Mouse (Mus musculus) embryo, embryonic 11.5 days (tissue): Measurements from ENCODE around the gene Pld4.
A peak's percentile ranks its signal among the peaks of the same experiment; 100 is the strongest.

ENCODE experiments used
- DNase-seq: peaks from one replicate; pipeline ENCODE4 v3.0.0-alpha.2; 2012; ENCODE audit warnings: low read depth, low spot score

The Pld4 gene

DNA sequence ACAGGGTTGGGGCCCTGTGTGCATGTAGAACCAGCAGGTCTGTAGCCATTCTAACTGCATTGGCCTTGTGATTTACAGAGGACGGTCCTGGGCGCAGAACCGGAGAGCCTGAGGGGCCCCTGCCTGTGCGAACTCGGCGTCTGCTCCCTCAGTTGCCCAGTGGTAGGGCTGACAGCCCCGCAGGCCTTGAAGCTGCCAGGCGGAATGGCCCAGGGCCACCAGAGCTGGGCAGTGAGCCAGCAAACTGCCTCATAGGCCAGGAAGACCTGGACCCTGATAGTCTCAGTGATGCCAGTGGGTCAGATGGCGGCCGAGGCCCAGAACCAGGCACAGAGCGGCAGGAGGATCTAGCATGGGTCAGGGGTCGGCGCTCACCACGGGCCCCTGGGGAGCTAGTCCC lies 22.7 kb upstream of the Pld4 start:
- no peak for DNase-seq

DNA sequence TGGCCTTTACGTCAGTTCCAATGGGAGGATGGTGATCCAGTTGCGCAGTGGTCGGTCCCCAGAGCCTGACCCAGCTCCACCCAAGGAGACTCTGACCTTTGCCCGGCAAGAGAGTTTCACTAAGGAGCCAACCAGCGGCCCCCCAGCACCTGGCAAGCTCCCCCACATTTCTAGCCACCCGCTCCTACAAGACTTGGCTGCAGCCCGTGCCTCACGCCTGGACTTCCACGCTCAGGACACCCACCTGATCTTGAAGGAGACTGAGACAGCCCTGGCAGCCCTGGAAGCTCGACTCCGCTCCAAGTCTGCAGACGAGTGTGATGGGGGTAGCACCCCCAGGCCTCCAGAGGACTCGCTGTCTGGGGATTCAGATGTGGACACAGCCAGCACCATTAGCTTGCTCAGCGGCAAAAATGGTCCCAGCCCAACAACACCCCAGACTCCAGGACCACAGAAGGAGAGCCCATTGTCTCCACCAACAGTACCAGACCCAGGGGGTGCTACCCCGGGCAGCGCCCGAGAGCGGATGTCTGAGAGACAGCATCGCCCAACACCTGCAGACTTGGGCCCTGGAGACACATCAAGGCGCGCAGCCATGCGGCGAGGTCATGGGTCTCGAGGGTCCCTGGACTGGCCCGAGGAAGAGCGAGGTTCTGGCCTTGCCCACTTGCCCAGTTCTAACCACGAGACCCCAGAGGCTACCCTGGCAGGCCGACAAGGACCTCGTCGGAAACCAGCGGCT lies 22.0 kb upstream of the Pld4 start:
- DNase-seq: no peak

DNA sequence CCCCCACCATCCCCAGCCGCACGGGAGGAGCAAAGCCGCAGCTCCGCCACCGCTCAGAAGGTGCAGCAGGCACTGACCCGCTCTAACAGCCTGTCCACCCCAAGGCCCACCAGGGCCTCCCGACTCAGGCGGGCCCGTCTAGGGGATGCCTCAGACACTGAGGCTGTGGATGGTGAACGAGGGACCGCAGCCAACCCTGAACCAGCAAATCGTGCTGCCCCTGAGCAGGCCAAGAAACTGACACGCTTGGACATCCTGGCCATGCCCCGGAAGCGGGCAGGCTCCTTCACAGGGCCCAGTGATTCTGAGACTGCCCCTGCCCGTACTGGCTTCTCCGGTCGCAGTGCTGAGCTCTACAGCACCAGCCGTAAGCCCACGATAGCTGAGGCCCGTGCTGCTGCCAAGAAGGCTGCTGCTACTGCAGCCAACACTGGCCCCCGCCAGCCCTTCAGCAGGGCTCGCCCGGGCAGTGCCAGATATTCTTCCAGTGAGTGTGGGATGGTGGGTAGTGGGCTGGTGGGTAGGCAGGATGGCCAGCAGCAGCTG lies 21.4 kb upstream of the Pld4 start:
- no peak for DNase-seq

DNA sequence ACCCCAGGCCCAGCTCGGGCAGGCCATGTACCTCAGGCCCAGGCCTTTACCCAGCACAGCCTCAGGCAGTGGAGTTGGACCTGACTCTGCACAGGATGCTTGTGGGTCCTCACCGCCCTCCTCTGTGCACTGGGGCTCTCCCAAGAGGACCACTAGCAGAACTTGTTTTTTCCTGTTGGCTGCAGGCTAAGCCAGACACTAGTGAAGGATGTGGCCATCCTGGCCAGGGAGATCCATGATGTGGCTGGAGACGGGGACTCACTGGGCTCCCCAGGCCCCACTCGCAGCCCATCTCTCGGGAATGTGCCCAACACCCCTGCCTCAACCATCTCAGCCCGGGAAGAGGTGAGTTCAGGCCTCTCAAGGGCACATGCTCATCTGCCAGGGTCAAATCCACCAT lies 17.7 kb upstream of the Pld4 start:
- no peak for DNase-seq

DNA sequence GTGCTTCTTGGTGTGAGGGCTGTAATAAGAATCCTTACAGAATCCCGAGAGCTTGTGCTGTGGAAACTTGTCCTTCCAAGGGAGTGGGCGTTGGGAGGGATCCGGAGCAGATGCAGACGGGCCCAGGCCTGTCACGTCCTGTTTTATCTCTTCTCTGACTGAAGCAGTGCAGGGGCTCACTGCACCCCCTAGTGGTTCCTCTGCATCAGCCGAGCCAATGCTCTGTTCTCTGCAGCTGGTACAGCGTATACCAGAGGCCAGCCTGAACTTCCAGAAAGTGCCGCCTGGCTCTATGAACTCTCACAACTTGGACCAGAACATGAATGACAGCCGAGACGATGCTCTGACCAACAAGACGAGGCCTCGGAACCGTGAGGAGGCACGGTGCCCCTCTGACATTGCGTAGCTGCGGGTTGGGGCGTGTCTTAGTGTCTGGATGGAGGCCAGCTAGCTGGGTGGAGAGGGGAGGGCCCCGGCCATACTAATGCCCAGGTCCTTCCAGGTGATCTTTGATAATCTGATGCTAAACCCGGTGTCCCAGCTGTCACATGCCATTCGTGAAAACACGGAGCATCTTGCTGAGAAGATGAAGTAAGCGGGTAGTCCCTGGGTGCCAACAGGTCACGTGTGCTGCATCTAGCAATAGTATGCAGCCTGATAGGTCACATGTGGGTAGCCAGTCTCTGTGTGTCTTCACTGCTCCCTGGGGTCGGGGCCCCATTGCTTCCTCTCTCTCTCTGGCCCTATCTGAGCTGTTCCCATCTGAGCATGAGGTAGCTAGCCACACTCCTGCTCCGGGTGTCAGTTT lies 17.1 kb upstream of the Pld4 start:
- peak; percentile 61 for DNase-seq

DNA sequence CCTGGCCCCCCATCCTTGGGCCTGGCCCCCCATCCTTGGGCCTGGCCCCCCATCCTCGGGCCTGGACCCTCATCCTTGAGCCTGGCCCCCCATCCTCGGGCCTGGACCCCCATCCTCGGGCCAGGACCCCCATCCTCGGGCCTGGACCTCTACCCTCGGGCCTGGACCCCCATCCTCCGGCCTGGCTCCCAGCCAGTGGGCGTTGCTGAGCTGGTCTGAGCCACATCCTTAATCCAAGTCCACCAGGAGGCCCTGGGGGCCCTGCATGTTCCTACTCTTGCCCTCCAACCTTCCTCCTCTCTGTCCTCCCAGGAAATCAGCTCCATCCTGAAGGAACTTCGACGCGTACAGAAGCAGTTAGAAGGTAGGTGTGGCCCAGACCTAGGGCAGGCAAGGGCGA lies 16.2 kb upstream of the Pld4 start:
- no peak for DNase-seq

DNA sequence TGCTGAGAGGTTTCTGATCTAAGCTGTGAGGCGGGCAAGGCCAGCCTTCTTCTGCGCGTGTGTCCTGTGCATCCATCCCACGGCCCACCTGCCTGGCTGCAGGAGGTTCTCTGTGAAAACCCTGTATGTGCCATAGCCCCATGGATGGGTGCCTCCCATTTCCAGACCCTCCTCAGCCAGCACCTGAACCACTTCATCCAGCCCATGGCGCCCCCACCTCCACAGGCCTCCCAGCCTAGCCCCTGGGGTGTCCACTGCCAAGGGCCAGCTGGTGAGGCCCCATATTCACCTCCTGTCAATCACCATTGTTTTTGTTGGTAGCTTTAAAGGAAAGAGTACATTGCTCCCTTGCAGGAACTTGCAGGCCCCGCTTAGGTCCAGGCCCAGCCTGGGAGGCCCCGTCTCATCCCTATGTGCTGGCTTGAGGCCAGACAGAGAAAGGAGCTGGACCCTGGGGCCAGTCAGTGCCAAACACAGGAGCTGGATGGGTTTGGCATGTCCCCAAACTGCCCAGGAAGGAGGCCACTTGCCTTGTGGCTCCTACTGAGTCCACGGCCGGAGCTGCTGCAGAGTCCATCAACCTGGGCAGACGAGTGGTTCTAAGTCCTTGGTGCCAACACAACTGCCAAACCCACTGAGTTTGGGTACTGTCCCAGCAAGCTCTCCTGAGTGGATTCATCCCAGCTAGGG lies 15.4 kb upstream of the Pld4 start:
- DNase-seq: no peak

DNA sequence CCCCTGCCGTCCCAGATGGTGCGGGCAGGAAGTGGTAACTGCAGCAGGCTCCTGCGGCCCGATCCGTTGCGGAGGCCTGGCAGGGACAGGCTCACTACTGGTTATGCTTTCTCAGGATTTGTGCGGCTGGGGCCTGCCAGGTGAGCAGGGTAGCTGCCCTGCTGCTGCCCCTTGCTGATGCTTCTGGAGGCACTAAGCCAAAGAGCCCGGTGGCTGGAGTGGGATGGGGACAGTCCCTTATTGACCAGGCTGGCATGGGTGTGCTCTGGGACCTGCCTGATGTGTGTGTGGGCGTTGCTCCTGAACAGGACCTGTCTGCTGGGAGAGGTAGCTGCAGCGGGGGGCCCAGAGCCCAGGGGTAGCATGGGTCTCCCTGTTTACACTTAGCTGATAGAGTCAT lies 14.7 kb upstream of the Pld4 start:
- DNase-seq: no peak

DNA sequence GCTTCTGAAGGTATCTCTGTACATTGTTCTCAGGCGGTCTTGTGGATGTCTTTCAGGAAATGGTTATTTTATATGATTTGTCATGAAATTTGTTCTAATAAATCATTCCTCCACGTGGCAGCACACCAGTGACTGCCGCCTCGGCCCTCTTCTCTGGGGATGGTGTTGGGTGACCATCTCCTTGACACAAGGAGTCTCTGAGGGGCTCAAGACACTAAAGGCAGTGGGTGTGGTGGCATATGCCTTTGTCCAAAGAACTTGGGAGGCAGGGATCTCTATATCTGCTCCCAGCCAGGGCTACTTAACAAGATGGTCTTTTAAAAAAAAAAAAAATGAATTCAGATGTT lies 14.0 kb upstream of the Pld4 start:
- DNase-seq: no peak

DNA sequence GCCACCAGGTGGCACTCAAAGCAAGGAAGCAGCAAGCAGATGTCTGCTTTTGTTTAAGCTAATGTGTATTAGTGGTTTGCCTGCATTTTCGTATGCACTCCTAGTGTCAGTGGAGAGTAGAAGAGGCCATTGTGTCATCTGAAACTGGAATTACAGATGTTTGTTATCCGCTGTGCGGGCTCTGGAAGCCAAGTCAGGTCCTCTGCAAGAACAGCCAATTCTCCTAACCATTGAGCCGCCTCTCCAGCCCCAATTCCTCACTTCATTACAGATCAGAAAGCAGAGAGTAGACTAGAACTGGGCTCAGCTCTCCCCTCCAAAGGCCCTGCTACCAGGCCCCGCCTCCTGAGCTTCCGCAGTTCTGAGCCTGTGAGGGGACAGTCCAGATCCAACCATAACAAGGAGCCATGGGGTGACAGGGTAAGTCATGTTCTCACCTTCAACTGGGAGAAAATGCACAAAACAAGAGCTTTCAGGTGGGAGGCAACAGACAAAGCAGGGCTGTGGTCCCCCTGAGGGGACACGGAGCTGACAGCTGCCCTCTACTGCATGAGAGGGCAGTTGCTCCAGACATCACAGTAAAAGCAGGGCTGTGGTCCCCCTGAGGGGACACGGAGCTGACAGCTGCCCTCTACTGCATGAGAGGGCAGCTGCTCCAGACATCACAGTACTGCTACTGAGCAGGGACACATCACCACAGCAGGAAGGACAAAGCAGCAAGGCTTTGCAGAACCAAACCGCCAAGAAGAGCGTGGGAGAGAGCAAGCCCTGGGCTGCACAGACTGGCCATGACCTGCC lies 13.4 kb upstream of the Pld4 start:
- peak; percentile 60 for DNase-seq

DNA sequence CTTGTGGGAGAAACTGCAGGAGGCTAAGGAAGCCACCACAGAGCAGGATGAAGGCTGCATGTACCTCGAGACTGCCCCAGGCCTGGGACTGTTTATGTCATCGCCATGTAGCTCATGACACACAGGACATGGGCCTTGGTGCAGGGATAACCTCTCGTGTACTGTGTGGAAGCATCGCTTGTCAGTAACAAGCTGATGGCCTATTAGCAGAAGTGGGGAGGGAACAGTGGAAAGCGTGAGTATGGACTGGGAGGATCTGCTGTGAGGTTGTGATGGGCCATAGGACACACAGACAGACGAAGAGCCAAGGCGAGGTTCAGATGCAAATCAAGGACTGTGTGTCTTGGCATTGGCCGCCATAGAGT lies 12.9 kb upstream of the Pld4 start:
- DNase-seq: no peak

DNA sequence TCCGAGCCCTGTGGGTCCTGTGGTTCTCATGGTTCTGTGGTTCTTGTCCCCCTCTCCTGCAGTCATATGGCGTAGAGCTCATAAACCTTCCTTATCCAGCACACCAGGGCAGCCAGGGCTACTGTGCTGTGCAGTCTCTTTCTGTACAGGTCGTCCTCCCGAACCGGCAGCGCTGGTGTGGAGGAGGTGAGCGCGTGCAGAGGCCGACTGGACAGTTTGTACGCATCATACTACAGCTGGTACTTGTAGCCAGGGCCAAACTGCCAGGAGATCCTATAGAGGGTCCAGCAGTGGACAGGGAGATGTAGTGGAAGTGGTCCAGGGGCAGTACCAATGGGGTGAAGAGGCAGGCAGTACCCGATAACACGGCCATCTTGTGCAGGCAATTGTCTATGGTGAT lies 9.5 kb upstream of the Pld4 start:
- no peak for DNase-seq

DNA sequence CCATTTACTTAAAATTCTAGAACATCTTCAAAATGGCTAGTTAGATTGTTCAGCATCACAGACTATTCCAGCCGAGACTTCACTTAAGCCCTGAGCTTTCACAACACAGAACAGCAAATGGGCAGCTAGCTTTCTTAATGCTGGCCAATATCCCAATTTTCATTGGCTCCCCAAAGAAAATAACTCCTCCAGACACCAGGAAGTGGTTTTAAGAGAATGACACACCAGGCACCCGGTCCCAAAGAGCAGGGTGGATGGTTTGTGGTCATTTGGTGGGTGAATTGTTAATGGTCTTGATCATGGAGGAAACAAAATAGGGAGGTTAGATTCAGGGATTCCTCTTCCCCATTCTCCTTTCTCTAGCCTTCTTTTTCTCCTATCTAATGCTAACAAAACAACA lies 8.1 kb upstream of the Pld4 start:
- DNase-seq: no peak

DNA sequence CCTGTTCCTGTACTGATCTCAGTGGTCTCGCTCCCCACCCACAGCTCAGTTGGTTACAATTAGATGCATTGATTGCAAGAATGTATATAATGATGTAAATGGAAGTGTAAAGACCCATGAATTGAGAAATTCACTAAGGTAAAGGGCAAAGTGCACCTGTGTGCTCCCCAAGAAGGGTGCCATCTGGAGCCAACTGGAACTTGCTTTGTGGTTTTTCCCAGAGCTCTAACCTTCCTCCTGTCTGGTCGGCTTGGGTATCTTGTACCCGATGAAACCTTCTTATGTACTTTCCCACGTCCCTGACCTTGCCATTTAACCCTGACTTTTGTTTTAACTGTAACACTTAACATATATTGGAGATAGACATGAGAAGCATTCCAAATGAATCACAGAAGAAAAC lies 4.6 kb upstream of the Pld4 start:
- DNase-seq: no peak

DNA sequence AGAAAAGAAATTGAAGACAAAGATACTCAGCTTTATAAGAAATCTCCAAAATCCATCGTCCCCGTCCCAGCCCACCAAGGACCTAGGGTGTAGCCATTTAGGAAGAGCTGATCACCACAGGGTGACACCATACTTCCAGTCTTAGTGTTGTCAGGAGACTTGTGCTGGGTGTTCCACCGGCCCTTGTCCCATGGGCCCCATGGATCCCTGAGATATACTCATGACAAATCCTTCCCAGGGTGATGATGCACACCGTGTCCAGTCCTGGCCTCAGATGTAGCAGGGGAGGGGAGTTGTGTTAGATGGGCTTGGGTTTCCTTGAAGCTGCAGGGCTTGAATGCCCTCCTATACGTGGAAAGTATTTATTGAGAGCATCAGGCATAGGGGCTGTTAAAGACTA lies 2.6 kb upstream of the Pld4 start:
- no peak for DNase-seq

DNA sequence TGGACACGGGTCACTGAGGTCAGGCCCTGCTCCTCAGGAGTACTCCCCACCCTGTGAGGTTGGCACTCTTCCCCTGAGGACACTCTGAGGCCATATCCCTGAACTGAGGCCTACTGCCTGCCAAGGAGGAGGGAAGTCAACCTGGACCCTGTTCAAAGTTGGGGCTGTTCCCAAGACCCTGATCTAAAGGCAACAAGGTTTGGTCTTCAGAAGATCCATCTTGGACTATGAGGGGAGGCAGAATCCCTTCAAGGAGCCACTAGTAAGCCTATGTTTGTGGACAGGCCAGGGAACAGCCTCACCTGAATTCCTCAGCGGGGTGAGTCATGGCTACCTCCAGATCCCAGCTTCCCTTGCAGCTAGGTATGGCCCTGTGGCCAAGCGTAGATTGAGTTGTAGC lies 984 bp upstream of the Pld4 start:
- no peak for DNase-seq

DNA sequence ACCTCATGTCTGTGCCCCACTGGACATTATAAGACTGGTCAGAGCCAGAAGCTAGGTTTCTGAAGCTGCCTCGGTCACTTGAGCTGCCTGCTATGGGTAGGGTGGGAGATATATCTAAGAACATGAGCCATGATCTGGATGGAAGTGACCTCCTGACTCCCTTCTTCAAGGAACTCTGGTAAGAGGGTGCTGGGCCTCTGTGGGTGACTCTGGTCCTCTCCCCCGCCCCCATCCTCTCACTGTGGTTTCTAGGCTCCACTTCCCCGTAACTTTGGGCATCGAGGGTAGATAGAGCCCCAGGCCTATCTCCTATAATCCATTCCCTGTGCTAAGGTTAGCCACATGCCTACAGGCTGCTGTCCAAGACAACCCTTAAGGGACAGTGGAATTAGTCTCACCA lies 956 bp downstream of the Pld4 start:
- DNase-seq: no peak

DNA sequence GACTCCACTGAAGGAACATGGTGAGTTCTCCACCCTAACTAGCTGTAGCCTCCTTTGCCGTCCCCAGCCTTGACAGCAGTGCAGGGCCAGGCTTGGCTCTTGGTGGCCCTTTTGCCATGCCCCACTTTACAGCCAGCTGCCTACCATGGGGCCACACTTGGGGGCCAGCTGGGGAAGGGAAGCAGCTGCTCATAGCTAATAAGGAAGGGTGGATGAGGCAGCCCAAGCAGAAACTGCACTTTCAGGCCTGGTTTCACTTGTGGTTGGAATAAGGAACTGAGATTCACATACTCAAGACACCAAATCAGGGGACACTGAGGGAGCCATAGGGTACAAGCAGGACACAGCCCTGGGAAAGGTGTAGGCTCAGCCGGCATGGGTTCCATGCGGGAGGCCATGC lies 1.6 kb downstream of the Pld4 start:
- no peak for DNase-seq

DNA sequence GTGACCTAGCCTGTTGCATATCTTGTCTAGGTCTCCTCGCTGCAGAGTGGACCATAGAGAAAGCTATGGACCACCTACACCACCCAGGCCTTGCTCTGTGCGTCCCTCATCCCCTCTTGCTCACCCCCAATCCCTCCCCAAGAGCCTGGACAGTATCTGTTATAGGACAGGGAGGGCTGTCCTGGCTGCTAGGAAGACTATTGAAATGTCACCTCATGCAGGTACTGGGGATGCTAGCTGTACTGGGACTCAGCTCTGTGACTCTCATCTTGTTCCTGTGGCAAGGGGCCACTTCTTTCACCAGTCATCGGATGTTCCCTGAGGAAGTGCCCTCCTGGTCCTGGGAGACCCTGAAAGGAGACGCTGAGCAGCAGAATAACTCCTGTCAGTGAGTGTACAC lies 2.7 kb downstream of the Pld4 start:
- no peak for DNase-seq

DNA sequence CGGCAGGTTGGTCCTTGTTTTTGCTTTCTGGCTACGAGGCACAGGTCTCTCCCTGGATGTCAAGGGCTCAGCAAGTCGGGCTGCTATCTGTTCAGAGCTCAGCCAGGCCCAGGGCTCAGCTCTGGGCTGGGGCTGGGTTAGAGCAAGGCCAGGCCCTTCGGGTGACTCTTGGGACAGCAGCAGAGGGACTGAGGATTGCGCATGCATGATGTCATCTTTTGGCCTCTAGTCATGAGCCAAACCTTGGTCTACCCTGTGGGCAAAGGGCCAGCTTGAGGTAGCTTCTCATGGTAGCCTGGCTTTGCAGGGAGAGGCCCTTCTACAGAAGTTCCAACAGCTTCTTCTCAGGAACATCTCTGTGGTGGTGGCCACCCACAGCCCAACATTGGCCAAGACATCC lies 3.7 kb downstream of the Pld4 start:
- no peak for DNase-seq

DNA sequence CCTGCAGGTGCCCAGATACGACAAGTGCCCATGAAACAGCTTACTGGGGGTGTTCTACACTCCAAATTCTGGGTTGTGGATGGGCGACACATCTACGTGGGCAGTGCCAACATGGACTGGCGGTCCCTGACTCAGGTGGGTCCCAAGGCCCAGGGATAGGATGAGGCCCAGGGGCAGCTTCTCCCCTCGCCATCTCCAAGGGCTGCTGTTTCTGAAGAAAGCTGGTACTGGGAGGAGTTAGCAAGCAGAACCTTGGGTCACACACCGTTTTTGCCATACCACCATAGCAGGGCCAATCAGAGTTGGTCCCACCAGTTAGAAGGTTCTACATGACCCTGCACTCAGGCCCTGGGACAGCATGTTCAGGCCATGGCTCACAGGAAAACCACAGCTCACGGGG lies 4.5 kb downstream of the Pld4 start:
- DNase-seq: no peak

DNA sequence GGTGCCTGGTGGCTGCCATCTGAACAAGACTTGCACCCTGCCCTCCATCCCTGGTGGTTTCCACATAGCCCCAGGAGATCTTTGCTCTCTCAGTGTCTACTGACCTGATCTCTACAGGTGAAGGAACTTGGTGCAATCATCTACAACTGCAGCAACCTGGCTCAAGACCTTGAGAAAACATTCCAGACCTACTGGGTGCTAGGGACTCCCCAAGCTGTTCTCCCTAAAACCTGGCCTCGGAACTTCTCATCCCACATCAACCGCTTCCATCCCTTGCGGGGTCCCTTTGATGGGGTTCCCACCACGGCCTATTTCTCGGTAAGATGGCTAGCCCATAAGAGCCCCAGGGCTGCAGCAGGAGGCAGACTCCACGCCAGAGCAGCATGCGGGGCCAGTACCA lies 6.1 kb downstream of the Pld4 start:
- no peak for DNase-seq
